Mouse (Mus musculus): ENCODE results near the gene Npy1r. TPM values are rescaled to one million over a fixed set of nuclear protein-coding genes. Genes with fewer than 3 reads are reported as not detected.

Npy1r gene
- 3.2 and 3.4 TPM in 2 replicates for polyA plus RNA-seq (2015; fragmentation: Nextera tagmentation; extraction: Ambion mirVana)

DNA sequence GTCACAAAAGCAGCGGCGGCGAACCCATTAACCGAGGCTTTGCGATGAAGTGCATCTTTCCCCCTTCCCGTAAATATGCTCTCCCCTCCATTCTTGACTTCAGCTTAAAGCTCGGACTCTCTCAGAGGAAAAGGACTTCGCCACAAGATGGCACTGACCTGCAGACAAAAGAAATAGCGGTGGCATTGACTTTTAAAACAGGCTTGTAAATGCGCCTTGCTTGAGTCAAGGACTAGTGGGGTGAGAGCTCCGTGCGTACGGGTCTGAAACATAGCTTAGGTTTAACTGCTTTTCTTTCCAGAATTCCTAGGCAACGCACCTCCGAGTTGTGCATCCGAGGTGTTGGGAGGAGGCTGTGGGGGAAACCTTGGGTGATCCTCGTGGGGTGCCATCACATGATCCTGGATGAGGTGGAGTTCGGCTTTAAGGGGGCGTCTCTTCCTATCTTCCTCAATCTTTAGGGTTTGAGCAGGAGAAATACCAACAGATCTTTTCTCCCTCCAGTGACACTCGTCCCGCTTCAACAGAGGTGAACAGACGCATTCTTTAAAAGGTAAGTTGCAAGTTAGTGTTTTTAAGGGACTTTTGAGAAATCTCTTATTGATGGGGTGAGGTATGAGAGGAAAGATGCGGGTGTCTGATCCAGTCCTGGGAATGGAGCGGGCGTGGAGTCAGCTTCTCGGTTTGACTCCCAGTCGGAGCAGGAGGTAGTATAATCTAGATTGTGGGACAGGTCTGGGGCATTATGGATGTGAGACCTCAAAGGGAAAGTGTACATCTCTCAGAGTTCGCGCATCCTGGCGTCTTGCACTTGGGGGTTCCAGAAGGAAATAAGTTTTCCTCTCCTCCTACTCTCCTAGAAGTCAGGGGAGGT, at the start of gene Npy1r:
TSS of gene Npy1r (plus strand) at position 223 of the 874 bp plus-strand sequence.
- Histone ChIP-seq H3K4me3 (replicated peaks) (peak within 1 kb of the TSS; percentile 48), H3K9ac (replicated peaks) (peak within 1 kb of the TSS; percentile 63), H3K9me3 (no peaks in the 10 kb centered on the region), H3K27me3 (peaks cover 38% of the 10 kb centered on the region), H3K4me1 (replicated peaks) (peaks cover 19% of the 10 kb centered on the region), H3K27ac (no peak within 1 kb of the TSS), H3K36me3 (no peaks in the 10 kb centered on the region), H3K4me2 (replicated peaks) (peak within 1 kb of the TSS; percentile 79)
- under 1% methylated on average over 30 of the region's 30 CpGs for WGBS
- peak; percentile 81 for ATAC-seq

DNA sequence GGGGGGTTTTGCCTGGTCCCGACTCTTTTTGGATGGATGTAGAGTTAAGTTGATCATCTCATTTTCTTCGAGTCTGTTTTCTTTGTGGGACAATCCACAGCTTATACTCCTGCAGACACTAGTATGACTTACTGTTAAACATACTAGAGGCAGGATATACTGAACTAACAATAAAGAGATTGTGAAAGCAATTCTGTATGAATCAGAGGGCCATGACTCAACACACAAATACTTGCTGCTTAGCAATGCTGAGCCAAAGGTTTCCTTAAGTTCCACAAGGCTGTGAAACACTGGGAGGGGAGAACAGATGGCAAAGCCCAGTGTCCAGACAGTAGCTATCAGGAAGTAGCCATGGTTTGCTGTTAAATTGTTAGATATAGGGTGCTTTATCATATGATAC, 15.7 kb upstream of the Npy1r start:
- no peaks in the 10 kb centered on the region for H3K9me3 ChIP-seq
- H3K36me3 ChIP-seq: no peaks in the 10 kb centered on the region
- WGBS: 88% methylated on average over 2 of the region's 2 CpGs
- no peak overlapping the region for H3K9ac ChIP-seq (replicated peaks)
- ATAC-seq: no peak
- no peak overlapping the region for H3K27ac ChIP-seq
- H3K4me2 ChIP-seq (replicated peaks): no peak overlapping the region
- H3K4me1 ChIP-seq (replicated peaks): no peaks in the 10 kb centered on the region
- H3K27me3 ChIP-seq: no peaks in the 10 kb centered on the region
- no peak overlapping the region for H3K4me3 ChIP-seq (replicated peaks)

DNA sequence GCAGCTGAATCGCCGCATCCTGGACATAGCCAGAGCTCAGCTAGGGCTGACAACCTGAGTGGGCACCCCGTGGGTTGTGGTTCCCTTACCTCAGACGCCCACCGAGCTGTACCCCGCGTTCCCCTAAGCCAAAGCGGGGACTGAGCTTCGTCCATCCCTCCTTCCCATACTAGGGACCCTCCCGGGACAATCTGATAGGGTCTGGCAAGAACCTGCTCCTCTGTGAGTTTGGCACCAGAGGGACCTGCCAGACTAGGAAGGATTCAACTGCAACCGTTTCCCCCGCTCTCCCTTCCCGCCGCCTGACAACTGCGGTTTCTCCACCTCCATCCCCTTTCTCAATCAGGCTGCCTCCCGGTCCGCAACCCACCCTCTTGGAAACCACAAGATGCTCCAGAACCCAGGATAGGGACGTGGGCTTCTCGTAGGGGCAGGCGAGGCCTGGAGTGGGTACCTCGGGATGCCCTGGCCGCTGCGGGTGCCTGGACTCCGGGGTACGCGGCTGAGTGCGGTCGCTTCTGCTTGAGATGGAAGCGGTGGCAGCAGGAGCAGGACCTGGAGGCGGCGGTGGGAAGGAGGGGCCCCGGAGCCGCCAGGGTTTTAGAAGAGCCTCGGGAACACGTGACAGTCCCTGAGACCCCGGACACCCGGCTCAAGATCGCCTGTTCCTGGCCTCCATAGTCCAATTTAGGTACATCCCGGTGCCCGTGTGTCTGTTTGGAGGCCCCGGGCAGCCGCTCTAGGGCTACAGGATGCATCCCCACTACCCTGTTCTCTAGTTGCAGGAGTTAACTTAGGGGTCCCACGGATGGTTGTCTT, 9.3 kb upstream of the Npy1r start, which contains the start of gene Npy5r:
TSS of gene Npy5r (minus strand) at position 618 of the 819 bp plus-strand sequence.
- peak; percentile 87 for ATAC-seq
- 1% methylated on average over 43 of the region's 43 CpGs for WGBS
- Histone ChIP-seq H3K4me1 (replicated peaks) (peaks cover 9% of the 10 kb centered on the region), H3K27ac (no peak within 1 kb of the TSS), H3K9ac (replicated peaks) (peak within 1 kb of the TSS; percentile 83), H3K4me2 (replicated peaks) (peak within 1 kb of the TSS; percentile 93), H3K36me3 (no peaks in the 10 kb centered on the region), H3K4me3 (replicated peaks) (peak within 1 kb of the TSS; percentile 60), H3K9me3 (no peaks in the 10 kb centered on the region), H3K27me3 (peaks cover 10% of the 10 kb centered on the region)

DNA sequence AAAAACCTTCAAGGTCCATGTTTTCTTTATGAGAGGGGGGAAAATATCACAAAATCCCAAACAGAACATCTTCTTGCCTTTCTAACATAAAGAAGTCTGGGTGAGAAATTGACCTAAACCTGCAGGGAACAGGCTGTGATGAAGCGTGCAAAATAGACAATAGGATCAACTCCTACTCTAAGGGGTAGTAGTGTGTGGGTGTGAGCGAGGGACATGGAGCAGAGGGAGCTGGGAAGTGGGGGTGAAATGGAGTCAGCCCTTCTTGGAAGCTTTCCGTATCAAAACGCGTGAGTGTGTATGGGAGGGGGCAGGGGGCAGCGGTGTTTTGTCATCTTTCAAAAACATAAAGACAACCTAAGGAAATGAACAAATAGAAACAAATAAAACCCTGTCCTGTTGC, 8.6 kb upstream of the Npy1r start:
- 22% methylated on average over 6 of the region's 6 CpGs for WGBS
- Histone ChIP-seq H3K27ac (no peak overlapping the region), H3K4me2 (replicated peaks) (peak overlapping the region; percentile 93), H3K4me3 (replicated peaks) (peak overlapping the region; percentile 60), H3K36me3 (no peaks in the 10 kb centered on the region), H3K9ac (replicated peaks) (peak overlapping the region; percentile 83; the same call in 1 of the 2 replicates), H3K9me3 (no peaks in the 10 kb centered on the region), H3K4me1 (replicated peaks) (peaks cover 9% of the 10 kb centered on the region), H3K27me3 (peaks cover 10% of the 10 kb centered on the region)
- ATAC-seq: peak; percentile 65

DNA sequence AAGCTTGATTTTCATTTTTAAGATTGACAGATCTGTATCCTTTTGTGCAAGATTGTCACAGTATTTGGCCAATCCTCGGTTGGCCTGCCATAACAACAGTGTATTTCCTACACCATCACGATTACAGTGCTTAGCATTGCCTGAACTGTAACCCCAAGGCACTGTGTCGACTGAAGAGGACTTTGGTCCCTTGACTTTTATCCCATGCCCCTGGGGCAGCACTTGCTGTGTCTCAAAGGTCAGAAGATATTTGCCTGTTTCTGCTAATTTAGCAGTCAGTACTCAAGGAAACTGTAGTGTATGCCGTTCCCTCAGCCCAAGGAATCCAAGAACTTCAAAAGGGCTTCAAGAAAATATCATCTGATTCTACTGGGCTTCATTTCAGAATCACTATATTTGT, 8.2 kb upstream of the Npy1r start:
- H3K4me1 ChIP-seq (replicated peaks): peaks cover 9% of the 10 kb centered on the region
- H3K9me3 ChIP-seq: no peaks in the 10 kb centered on the region
- peak overlapping the region; percentile 93 for H3K4me2 ChIP-seq (replicated peaks)
- no peak overlapping the region for H3K27ac ChIP-seq
- peaks cover 10% of the 10 kb centered on the region for H3K27me3 ChIP-seq
- H3K36me3 ChIP-seq: no peaks in the 10 kb centered on the region
- no peak overlapping the region for H3K4me3 ChIP-seq (replicated peaks)
- 50% methylated on average over 4 of the region's 4 CpGs for WGBS
- H3K9ac ChIP-seq (replicated peaks): no peak overlapping the region
- ATAC-seq: no peak

DNA sequence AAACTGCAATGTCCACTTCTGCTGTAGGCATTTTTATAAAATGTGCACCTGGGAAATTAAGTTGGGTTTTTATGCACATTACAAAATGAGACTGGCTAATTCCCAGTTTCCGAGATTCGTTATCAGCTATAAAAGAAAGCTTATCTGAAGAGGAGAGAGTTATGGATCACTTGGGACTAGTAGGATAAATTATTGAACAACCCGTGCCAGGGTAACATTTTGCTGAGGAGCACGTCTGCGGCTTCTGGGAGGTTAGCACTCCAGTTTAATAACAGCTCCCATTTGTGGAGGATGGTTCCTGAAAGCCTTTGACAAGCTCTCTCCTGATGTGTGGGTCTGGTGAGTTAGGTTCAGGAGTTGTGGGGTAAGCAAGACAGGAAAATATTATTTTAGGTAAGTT, 6.6 kb upstream of the Npy1r start:
- Histone ChIP-seq H3K27ac (no peak overlapping the region), H3K9me3 (no peaks in the 10 kb centered on the region), H3K9ac (replicated peaks) (no peak overlapping the region), H3K36me3 (no peaks in the 10 kb centered on the region), H3K27me3 (peaks cover 13% of the 10 kb centered on the region), H3K4me3 (replicated peaks) (no peak overlapping the region), H3K4me1 (replicated peaks) (peaks cover 9% of the 10 kb centered on the region), H3K4me2 (replicated peaks) (no peak overlapping the region)
- ATAC-seq: no peak
- 63% methylated on average over 5 of the region's 5 CpGs for WGBS

DNA sequence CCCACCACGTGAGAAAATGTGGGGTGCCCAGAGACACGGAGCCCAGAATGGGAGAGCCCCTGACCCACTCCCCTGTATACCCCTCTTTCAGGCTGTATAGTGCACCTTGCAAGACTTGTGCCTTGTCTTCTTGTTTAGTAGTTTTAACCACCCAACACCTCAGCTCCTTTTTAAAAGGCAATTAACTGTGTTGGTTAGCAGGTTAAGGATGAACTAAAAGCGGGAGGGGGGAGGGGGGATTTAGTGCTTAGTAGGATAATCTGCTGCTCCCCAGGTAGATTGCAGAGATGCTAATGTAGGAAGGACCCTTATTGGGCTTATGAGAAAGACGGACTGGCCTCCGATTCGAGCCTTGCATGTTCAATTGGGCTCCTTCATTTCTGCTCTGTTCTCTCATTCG, 1.0 kb downstream of the Npy1r start:
- peak; percentile 45 for ATAC-seq
- Histone ChIP-seq H3K4me1 (replicated peaks) (peaks cover 19% of the 10 kb centered on the region), H3K9me3 (no peaks in the 10 kb centered on the region), H3K27ac (no peak overlapping the region), H3K36me3 (no peaks in the 10 kb centered on the region), H3K9ac (replicated peaks) (no peak overlapping the region), H3K4me2 (replicated peaks) (peak overlapping the region; percentile 79), H3K27me3 (peaks cover 38% of the 10 kb centered on the region), H3K4me3 (replicated peaks) (peak overlapping the region; percentile 48)
- WGBS: 1% methylated on average over 7 of the region's 7 CpGs

DNA sequence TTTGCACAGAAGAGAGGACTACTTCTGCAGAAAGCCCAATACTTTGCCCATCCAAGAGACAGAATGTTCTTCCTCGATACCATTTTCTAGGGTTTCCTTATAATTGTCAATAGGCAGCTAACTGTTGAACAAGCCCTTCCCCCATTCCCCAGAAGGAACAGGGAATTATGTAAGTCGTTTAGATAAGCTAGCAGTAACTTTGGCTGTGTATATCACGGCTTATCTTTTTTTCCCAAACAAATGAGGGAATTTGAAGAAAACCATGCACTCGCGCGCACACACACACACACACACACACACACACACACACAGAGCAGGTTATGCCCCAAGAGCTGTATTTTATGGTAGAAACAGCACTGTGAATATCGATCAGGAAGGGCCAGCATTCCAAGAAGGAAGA, 1.8 kb downstream of the Npy1r start:
- no peaks in the 10 kb centered on the region for H3K9me3 ChIP-seq
- H3K27me3 ChIP-seq: peaks cover 38% of the 10 kb centered on the region
- H3K4me1 ChIP-seq (replicated peaks): peaks cover 19% of the 10 kb centered on the region
- no peak for ATAC-seq
- H3K27ac ChIP-seq: no peak overlapping the region
- H3K4me3 ChIP-seq (replicated peaks): 0 out of 2 replicates have a peak overlapping the region, but pooled peaks have one; percentile 48
- 78% methylated on average over 7 of the region's 7 CpGs for WGBS
- no peaks in the 10 kb centered on the region for H3K36me3 ChIP-seq
- no peak overlapping the region for H3K9ac ChIP-seq (replicated peaks)
- H3K4me2 ChIP-seq (replicated peaks): peak overlapping the region; percentile 79

DNA sequence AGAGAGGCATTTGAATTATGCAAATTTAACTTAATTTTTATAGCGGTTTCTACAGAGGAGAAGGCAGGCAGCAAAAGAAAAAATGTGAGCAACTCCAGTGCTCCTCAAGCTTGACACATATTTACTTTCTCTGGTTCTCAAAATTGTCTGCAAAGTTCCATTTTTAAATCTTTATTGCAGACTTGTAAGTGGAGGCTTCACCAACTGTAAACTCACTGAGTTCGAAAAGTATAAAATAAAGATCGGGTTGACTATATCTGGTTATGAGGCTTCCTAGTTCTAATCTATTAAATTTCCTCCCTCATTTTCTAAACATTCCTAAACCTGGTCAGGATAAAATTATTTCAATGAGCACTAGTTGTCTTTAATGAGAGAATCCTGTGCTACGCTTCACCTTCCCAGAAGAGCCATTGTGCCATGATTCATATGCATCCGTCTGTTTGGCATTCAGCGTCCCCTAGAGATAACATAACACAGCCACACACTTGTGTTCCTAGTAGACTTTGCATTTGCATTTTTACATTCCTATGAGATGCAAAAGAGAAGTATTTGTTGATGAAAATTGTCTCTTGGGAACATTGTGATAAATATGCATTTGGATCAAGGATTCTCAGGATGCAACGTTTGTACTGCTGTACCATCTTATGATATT, 17.5 kb downstream of the Npy1r start:
- no peaks in the 10 kb centered on the region for H3K36me3 ChIP-seq
- WGBS: 83% methylated on average over 7 of the region's 7 CpGs
- H3K4me1 ChIP-seq (replicated peaks): no peaks in the 10 kb centered on the region
- H3K9ac ChIP-seq (replicated peaks): no peak overlapping the region
- no peak overlapping the region for H3K4me3 ChIP-seq (replicated peaks)
- no peak overlapping the region for H3K4me2 ChIP-seq (replicated peaks)
- H3K27ac ChIP-seq: no peak overlapping the region
- ATAC-seq: no peak
- no peaks in the 10 kb centered on the region for H3K27me3 ChIP-seq
- H3K9me3 ChIP-seq: no peaks in the 10 kb centered on the region

DNA sequence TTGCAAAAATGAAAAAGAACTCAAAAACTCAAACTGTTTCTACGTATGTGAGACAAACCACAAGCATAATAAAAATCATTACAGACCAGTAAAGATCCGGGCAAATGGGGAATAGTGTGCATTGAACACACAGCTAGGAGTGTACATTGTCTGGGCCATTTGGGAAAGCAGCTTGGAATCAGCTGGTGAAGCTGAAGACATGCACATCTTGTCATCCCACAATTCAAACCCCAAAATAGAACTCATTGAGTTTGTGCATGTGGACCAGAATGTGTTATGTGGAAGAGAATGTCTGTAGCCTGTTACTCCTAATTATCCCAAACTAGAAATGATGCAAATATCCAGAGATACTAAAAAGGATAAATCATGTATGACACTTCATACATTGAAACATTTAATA, 25.8 kb downstream of the Npy1r start:
- 93% methylated on average over 2 of the region's 2 CpGs for WGBS
- Histone ChIP-seq H3K36me3 (no peaks in the 10 kb centered on the region), H3K4me1 (replicated peaks) (no peaks in the 10 kb centered on the region), H3K9me3 (no peaks in the 10 kb centered on the region), H3K9ac (replicated peaks) (no peak overlapping the region), H3K4me2 (replicated peaks) (no peak overlapping the region), H3K4me3 (replicated peaks) (no peak overlapping the region), H3K27ac (no peak overlapping the region), H3K27me3 (no peaks in the 10 kb centered on the region)
- ATAC-seq: no peak

DNA sequence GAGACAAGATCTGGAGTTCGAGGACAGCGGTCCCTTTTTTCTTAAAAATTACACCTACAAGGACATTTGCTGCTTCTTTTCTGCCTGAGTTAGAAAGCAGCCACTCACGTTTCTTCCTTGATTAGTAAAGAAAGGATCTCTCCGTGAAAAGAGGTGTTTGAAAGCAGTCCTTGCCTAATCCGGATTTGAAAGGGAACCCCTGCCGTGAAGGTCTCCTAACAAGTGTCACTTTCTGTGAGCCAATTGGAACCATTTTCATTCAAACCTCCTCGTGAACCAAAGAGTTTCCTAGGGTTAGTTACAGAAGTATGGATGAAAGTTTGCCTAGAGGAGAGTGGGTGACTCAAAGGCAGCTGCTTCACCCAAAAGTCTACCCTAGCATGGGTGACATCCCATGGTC, 32.5 kb downstream of the Npy1r start:
- no peak for ATAC-seq
- Histone ChIP-seq H3K36me3 (no peaks in the 10 kb centered on the region), H3K9me3 (no peaks in the 10 kb centered on the region), H3K4me2 (replicated peaks) (no peak overlapping the region), H3K4me3 (replicated peaks) (no peak overlapping the region), H3K4me1 (replicated peaks) (0 out of 2 replicates have a peak, but pooled peaks cover 2% of the 10 kb centered on the region), H3K27me3 (no peaks in the 10 kb centered on the region), H3K27ac (no peak overlapping the region), H3K9ac (replicated peaks) (no peak overlapping the region)
- 7% methylated on average over 7 of the region's 7 CpGs for WGBS
